In genomic region chr5:82899347-82899746, GRCm38 (mm10) we compare ENCODE assay signal across 13 mouse cellular contexts.
DNase-seq lines count a peak whose midpoint lies in the region; ATAC-seq lines count a peak whose summit lies in the region.
"Had no signal": no experiment of that assay in that cellular context is flagged by ENCODE, and none has a peak within 500 bp of the region (broad histone marks: within the 10 kb centered on the region; RNA-seq: fewer than 3 reads in every experiment).

No protein-coding gene starts in this region.

- WGBS in hindbrain, embryonic 14.5 days = 38% methylated on average over 3 of the region's 3 CpGs
- WGBS in hindbrain, embryonic 13.5 days = 47% methylated on average over 3 of the region's 3 CpGs

- H3K27ac ChIP-seq in hindbrain, embryonic 14.5 days = no peak overlapping the region
- H3K27ac ChIP-seq in hindbrain, embryonic 13.5 days = no peak overlapping the region
- H3K27ac ChIP-seq: liver, embryonic 14.5 days had no signal

- H3K9me3 ChIP-seq in hindbrain, embryonic 14.5 days (ENCODE audit: control insufficient read depth, low read length) = no peaks in the 10 kb centered on the region
- H3K9me3 ChIP-seq in hindbrain, embryonic 13.5 days = no peaks in the 10 kb centered on the region

- no peaks in the 10 kb centered on the region for H3K4me1 ChIP-seq in hindbrain, embryonic 14.5 days (replicated peaks; ENCODE audit: control insufficient read depth, insufficient read depth, low read length)
- 0 out of 2 replicates have a peak, but pooled peaks cover 2% of the 10 kb centered on the region for H3K4me1 ChIP-seq in hindbrain, embryonic 13.5 days (replicated peaks)

- no peaks in the 10 kb centered on the region for H3K27me3 ChIP-seq in hindbrain, embryonic 14.5 days (ENCODE audit: control insufficient read depth, insufficient read depth, low read length)
- no peaks in the 10 kb centered on the region for H3K27me3 ChIP-seq in hindbrain, embryonic 13.5 days

- no peak overlapping the region for H3K9ac ChIP-seq in hindbrain, embryonic 14.5 days
- no peak overlapping the region for H3K9ac ChIP-seq in hindbrain, embryonic 13.5 days
- H3K9ac ChIP-seq: liver, embryonic 14.5 days had no signal

- no peaks in the 10 kb centered on the region for H3K36me3 ChIP-seq in hindbrain, embryonic 14.5 days (replicated peaks; ENCODE audit: control insufficient read depth, insufficient read depth)
- no peaks in the 10 kb centered on the region for H3K36me3 ChIP-seq in hindbrain, embryonic 13.5 days

- DNase-seq in hindbrain, embryonic 14.5 days (ENCODE audit: low spot score) = peak; percentile 54
- DNase-seq in cerebellum, postnatal 14 days = peak; percentile 95 to 96
- DNase-seq in layer of hippocampus, adult 9-11 months = peak; percentile 57
- peak; percentile 72 for DNase-seq in right cerebral cortex, postnatal 14 days
- no peak for DNase-seq in thymus, postnatal 36 days
- no peak for DNase-seq in urinary bladder, postnatal 14 days (ENCODE audit: low spot score)
- no peak for DNase-seq in adrenal gland, postnatal 25 days
- DNase-seq: kidney, adult 18-20 months had no signal

- no peak overlapping the region for H3K4me2 ChIP-seq in hindbrain, embryonic 14.5 days (replicated peaks)
- no peak overlapping the region for H3K4me2 ChIP-seq in hindbrain, embryonic 13.5 days
- H3K4me2 ChIP-seq: heart, embryonic 11.5 days had no signal

- no peak overlapping the region for H3K4me3 ChIP-seq in hindbrain, embryonic 14.5 days (replicated peaks; ENCODE audit: low read length)
- no peak overlapping the region for H3K4me3 ChIP-seq in hindbrain, embryonic 13.5 days
- H3K4me3 ChIP-seq: myocyte had no signal

- no peak; the same call in 1 of the 2 replicates for ATAC-seq in hindbrain, embryonic 14.5 days (ENCODE audit: low FRiP score)
- no peak for ATAC-seq in hindbrain, embryonic 13.5 days (ENCODE audit: low FRiP score)
- ATAC-seq: activated CD4-positive, CD25-positive, alpha-beta regulatory T cell, adult 4 months had no signal

Comparison
In these comparisons a context has a peak if more than half of its experiments do, and no peak if none do; other contexts are left out.
1. DNase-seq: peak in hindbrain, embryonic 14.5 days (single experiment), cerebellum, postnatal 14 days (2 of 2), layer of hippocampus, adult 9-11 months (single experiment) and right cerebral cortex, postnatal 14 days (single experiment); none in thymus, postnatal 36 days (0 of 2), urinary bladder, postnatal 14 days (single experiment) and adrenal gland, postnatal 25 days (single experiment).